Mouse (Mus musculus) E14TG2a.4 (cell line): ENCODE data around the gene Zbtb9.

Experiments
- CTCF ChIP-seq: conservative IDR thresholded peaks from 2 replicates; pipeline ENCODE4 v1.5.1; 2014; ENCODE audit warnings: low read length
- NANOG ChIP-seq: IDR thresholded peaks from 2 replicates; pipeline ENCODE4 v1.6.1; 2014; ENCODE audit warnings: borderline replicate concordance, low read length, mixed read lengths

GRCm38 (mm10) chr17:27041787-27042055 lies 68.8 kb downstream of the Zbtb9 start:
- TF ChIP-seq CTCF = no peak
- TF ChIP-seq NANOG = no peak
